Mouse (Mus musculus) lung, adult 18-20 months (tissue): ENCODE measurements at regions not wholly inside any gene's neighbourhood (a gene's known extent, or its start where the extent isn't known, plus 50 kb on each side); places are given as distances from the start of the nearest gene placed in this dataset.
A peak's percentile ranks its signal among the peaks of the same experiment; 100 is the strongest.

ENCODE experiments used
- DNase-seq, 2 experiments: peaks; one replicate each; pipeline ENCODE4 v3.0.0; 2022; ENCODE audit warnings: mixed read lengths in 2 of 2

DNA sequence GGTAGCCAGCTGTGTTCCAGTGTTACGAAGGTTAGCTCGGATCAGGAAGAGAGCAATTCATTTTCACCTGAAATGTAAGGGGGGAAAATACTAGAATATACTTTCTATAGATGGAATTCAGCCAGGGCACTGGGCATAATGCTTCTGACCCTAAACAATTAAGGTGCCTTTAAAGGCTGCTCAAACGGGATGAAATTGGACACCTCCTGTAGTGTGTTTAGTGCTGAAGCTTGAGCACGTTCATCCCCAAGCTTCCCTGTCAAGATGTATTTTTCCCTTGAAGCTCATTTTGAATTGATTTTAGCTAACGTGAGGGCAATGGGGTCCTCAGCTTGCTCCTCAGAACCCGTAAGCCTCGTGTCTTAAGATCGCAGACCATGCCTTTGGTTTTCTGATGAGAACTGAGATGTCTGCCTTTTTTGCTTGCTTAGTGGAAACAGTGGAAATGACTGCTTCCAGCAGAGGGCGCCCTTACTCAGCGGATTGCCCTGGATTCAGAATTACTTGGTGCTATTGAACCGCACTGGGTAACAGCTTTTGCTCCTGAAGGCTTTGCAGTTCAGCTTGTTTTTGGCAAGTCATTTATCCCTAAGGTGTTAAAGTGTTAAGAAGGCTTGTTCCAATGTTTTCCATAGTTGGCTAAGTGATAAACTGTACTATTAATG is 74.6 kb upstream of the Fermt1 start:
- peak; percentile 22 to 24 for DNase-seq

DNA sequence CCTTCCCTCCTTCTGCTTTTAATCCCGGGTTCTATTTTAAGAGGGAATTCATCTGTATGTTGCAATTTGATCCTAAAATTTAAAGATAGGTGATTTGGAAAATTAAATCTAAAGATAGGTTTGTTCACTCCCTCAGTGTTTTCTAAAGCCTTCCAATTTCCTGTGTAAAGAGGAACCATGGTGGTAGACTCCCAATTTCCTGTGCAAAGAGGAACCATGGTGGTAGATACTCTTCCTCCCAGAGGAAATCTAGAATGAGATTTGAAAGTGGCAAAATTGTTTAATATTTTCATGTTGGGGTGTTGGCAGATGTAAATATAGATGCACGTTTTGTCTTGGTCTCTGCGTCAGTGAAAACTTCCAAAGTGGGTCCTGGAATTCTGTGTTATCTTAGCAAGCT is 75.5 kb upstream of the Fermt1 start:
- no peak for DNase-seq

DNA sequence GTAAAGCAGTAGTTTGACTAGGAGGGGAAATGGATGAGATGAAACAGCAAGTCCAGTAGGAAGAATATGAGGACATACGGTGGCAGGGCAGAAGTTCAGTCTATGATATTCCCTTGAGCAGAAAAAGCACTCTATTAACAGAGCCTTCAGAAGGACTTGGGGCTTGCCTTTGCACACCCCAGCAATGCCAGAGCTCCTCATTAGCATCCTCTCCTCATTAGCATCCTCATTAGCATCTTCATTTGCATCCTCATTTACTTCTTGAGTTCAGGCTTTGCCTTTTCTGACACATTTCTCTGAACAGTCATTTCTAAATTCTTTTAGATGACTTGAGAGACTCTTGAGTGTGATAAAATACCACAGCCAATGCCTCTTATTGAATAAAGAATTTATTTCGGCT is 81.3 kb upstream of the Fermt1 start:
- no peak for DNase-seq

DNA sequence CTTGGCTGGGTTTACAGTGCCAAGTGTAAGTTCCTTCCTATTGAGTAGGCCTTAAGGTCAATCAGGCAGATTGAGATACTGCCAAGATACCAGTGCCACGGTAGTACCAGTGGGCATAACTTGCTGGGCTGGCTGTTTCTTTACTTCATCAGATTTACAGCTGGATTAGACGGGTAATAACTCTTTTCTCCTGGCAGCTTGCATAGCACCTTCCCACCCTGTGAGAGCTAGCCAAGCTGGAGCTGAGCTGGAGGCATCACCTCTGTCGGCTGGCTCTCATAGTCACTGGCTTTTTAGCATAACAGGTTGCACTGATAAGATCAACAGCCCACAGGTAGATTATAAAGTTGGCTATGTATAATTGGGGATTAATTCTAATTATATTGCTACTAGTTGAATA is 89.7 kb upstream of the Fermt1 start:
- no peak for DNase-seq

DNA sequence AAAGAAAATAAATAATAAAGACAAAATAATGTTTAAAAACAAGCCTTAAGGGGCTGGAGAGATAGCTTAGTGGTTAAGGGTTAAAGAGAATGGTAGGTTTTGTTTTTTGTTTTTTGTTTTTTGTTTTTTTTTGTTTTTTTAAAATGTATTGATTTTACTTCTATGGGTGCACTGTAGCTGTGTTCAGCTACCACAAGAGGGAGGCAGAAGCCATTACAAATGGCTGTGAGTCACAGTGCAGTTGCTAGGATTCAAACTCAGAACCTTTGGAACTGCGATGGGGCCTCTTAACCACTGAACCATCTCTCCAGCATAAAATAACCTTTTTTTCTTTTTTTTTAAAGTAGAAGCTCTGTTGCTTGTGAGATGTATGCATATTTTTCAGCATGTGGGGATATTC is 95.0 kb upstream of the Fermt1 start:
- no peak for DNase-seq

DNA sequence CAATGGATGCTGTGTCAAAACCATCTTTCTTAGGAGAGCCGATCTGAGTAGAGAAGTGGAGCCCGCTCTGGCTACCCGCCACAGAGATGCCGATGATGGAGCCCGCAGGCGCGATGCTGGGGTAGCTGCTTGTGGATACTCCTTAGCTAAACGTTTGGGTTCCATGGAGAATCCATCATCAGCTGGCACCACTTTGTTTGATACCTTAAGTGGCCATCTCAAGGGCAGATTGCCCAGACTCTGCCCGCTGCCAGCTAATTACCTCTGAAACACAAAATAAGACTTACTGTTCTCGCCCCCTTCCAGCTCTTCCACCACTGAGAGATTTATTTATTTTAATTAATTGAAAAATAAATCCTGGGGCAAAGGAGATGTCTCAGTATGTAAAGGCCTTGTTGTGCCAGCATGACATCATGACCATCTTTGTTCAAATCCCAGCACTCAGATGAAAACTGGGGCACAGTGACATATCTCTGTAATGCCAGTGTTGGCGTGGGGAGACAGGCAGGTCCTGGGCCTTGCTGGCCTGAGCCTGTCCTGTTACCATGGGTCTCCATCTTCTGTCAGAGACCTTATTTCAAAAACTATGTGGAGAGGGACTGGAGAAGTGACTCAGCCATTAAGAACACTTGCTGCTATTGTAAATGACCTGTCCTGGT is 132.1 kb upstream of the Fermt1 start:
- DNase-seq, result no peak

DNA sequence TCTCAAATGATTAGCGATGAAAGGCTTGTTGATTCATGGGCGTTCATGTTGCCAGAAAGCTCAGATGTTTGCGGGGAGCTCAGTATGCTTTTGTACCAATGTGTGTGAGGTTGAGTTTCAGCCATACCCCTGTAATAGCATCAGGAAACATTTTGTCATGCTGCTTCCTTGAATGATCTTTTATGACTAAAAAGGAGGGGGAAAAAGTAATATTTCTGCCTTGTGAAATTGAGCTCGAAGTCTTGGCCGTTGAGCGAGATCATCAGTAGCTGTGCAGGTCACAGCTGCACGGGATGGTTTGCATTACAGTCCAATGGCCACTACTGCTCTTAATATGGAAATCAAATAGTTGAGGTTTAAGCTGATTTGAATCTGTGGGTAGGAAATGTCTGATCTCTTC is 145.3 kb upstream of the Fermt1 start:
- DNase-seq, result no peak

DNA sequence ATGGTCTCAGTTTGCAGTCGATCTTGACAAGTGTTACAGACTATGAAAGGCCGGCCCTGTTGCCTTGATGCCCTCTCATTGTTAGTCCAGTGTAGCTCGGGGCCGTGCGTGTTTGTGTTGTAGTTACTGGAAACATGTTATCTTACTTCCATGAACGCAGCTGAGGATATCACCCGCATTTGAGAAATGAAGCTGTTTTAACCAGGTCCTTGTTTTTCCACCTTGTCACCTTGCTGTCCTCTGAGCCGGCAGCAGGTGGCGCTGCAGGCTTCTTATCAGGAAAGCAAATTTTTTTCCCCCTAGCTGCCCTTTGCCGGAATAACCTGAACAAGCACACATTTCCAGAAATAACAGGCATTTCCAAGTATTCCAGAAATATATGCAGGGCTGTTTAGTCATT is 167.9 kb upstream of the Fermt1 start:
- DNase-seq, result peak; percentile 17 to 24

DNA sequence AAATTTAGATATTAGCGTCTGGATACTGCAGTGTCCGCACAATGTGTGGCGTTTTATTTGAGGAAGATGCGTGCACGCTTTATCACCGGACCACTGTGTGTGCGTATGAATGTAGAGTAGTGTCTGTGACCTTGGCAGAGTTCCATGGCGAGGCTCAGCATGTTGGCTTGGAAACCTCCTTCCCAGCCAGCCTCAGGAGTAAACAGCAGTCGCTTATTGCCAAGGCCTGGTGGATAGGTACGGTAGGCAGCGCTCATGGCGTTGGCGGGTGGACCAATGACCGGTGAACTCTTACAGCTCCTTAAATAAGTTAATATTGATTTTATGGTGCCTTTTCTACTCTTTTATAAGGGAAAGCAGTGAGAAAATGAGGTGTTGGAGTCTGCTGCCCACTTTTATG is 172.9 kb upstream of the Fermt1 start:
- no peak for DNase-seq

DNA sequence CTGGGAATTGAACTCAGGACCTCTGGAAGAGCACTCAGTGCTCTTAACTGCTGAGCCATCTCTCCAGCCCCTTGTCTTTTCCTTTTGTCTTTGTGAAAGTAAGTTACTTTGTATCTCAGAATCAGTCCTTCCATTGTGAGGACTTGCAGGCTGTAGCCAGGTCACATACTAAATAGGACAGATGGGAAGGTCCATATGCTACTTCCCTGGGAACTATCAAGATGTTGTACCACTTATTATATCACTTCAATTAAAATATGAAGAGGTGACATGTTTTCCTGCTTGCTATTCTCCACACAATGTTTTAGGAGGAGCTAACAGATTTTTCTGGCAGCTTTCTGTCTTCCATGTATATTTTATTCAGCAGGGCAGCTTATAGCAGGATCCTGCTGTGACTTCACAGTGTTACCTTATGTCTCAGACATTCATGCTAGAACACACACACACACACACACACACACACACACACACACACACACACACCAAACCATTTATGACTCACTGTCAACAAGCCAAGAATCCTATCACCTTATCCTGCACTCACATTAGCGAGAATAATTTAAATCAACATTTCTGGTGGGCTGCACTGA is 179.6 kb upstream of the Fermt1 start:
- DNase-seq, result no peak

DNA sequence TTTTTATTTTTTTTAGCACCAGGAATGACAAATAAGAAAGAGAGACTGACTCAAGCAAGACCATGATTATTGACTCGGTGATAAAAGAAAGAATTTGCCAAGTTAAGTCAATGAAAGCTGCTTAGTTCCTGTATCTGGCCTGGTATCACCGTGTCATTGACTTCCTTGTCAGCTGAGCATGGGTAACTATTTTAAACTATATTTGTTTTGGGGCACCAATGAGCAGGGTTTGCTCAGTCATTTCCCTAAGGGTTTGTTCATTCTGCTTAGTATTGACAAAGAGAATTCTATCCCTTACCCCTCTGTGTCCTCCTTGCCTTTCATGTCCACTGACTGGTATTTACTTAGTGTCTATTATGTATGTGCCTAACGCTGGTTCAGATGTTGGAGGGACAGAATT is 189.2 kb upstream of the Fermt1 start:
- DNase-seq, result no peak

DNA sequence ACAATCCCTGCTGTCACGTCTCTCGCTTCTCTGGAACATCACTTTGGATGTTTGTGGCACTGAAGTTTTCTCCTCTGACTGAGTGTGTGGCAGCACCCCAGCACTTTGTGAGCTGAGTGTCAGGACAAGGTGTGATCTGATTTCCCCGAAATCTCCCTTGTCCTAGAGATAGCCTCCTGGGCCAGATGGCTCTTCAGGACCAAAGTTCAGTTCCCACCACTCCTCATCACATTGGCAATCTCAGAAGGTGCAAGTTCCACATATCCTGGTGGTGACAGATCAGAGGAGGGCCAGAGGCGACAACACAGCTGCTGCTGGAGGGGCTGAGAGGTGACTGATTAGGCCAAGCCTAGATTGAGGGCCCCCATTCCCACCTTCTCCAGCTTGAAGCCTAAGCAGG is 193.2 kb upstream of the Fermt1 start:
- DNase-seq, result no peak

DNA sequence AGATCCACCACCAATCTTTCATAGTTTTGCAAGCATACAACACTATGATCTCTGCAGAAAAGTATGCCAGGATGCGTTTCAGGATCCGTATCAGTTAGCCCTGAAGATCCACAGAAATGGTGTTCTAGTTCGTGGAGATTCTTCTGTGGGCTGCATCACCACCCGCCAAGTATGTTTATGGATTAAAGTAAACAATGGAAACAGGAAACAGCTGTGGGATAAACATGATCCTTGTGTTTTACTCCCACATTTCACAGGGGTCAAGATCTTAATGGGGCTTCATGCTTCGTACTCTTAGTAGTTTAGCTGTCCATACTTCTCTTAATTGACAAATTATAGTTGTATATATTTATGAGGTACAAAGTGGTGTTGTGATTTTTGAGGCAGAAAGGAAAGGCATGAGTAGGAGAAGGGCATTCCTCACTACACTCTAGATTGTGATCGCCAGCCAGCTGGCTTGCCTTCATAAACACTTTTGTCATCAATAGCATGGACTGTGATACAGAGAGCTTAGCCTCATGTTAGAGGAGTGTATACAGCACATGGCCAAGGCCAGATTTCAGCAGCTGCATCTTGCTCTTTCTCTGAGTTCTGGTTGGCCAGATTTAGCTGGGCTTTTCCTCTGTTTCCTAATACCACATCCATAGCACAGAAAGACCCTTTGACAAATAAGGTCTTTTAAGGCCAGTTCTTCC is 195.8 kb upstream of the Fermt1 start:
- DNase-seq, result peak; percentile 10 to 50

DNA sequence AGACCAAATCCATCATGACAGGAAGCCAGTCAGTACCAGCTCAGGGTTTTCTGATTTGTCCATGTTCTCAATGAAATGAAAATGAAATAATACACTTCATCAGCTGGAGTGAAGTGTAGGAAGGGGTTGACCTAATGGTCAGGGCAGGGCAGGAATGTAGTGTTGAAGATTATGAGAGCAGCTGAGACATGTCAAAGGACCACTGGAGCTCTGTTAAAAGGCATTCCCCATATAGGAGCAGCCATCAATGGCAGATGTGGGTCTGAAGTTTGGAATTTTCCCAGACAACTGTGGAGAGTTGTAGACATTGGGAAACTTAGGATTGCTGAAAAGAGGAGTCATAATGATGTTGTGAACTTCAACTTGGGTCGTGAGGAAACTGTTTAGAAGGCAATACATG is 206.8 kb upstream of the Fermt1 start:
- no peak for DNase-seq

DNA sequence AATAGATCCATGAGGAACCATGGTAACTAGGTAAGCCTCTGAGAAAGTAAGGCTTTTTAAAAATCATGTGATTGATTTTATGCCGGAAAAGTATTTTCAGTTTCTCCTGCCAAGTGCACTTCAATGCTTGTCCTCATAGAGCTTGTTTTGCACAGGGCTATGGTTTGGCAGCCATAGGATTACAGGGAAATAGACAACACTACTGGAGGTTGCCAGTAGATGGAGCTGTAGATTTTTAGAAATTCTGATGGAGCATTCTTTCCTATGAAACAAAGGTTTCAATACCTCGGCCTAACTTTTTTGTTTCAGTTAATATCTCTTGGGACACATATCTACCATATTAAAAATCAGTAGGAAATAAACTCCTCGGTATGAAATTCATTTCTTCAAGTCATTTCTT is 210.8 kb upstream of the Fermt1 start:
- DNase-seq, result peak in 1 of 2 experiments; percentile 13

DNA sequence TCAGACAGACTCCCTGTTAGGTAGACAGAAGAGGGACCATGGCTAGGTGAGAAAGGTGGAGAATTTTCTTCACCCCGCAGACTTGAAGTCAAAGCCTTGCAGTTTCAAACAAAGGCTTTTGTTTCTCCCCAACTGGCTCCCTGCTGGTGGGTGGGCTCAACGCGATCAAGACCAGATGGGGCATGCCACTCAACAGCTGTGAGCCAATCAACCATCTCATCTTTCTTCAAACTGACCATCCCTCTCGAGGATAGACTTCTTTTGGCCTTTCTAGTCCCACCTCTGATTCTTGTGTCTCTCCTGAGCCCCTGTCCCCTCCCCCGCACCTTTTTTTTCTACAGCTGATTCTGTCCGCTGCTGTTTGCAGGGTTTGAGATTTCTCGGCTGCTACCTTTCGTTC is 212.5 kb upstream of the Fermt1 start:
- DNase-seq, result no peak

DNA sequence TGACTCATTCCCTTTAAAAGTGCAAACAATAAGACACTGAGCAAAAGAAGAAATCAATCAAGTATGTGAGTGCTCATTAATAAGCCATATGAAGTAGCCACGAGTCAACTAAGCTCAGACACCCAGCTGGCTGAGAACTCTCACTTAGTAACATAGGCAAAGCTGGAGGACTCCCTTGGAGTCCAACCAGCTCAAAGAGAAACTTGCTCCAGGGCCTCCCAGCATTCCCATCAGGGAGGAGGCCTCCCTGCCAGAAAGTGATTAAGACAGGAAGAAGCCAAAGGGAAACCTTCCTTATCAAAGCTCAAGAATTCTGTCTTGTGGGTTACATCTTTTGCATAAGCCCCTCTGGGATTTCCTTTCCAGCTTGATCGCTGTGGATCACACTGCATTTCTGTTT is 213.7 kb upstream of the Fermt1 start:
- DNase-seq, result no peak

DNA sequence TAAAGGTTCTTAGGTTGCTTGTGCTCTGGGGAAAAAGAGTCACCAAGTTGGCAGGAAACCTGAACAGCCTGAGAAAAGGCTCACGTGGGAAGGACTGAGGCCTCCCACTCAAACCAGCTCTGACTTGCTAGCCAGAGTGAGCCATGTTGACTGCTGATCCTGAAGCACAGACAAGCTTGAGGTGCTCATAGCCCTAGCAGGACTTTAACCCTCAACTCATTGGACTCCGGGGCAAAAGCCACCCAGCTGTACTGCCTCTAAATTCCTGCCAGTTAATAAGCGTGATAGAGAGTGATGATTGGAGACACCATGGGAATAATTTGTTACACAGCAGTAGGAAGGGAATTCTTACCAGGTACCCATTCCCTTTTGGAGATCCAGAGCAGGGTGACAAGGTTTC is 230.7 kb upstream of the Fermt1 start:
- no peak for DNase-seq

DNA sequence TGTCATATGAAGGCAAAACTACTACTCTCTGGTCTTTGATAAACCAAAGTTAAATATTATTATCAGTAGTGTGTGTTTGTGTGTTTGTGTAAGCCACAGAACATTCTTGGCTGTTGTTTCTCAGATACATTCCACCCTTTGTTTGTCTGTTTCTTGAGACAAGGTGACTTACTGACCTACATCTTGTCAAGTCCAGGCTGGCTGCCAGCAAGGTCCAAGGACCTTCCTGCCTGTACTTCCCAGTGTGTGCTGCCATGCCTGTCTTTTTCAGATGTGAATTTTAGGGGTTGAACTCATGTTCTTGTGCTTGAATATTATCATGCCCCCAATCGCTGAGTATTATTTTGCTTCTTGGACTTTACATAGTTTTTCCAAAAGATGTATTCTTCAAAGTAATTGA is 235.5 kb upstream of the Fermt1 start:
- no peak for DNase-seq

DNA sequence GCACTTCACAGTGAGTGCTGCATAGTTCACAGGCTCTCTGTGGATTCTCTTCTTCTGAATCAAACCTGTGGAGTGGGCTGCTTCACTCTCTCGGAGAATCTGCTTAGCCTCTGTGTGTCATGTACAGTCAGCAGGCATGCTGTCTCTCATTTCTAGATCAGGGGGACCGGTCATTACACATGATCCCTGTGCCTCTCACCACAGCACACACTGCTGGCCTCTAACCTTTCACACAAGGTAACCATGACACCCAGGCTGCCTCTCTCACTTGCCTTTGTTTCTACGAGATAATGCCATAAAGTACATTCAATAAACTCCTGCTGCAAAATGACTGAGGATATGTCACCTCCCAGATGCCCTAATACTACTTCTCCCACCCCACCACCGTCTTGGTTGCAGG is 237.2 kb upstream of the Fermt1 start:
- DNase-seq, result no peak

DNA sequence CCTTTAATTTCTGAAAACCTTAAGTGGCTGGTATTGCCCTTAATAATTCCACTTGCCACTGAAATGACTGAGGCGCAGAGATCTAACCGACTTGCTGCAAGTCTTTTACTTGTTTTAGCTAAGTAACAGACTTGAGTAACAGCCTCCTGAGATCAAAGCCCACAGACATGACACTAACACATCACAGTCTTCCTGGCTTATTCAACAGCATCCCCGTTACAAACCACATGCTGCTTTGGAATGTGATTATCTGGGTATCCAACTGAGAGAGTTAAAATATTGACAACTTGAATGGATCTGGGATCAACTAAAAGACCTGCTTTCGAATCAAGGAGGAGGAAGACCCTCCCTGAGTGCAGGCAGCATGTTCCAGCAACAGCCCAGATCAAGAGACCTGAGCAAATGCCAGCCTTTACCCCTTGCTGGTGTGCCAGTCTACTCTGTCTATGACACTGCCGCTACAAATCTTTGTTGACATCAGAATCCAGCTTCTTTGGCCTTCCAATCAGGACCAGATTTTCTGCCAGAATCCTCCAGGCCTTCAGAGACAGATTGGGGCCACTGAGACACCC is 258.7 kb upstream of the Fermt1 start:
- no peak for DNase-seq

DNA sequence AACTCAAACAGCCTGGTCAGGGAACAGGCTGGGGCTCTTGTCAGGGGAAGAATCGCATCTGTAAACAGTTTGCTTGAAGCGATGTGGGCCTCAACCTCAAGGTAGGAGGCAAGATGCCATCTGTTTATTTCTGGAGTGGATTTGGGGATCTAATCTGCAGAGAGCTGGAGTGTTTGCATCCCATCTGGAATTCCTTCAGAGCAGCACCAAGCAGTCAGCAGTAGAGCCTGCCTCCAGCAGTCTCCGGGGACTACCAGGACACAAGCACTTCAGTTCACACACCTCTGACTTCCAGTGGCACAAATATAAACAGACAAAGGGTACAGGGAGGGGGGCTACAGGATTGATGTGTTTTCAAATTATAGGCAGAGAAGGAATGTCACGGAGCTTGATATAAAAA is 262.8 kb upstream of the Fermt1 start:
- peak; percentile 2 to 3 for DNase-seq

DNA sequence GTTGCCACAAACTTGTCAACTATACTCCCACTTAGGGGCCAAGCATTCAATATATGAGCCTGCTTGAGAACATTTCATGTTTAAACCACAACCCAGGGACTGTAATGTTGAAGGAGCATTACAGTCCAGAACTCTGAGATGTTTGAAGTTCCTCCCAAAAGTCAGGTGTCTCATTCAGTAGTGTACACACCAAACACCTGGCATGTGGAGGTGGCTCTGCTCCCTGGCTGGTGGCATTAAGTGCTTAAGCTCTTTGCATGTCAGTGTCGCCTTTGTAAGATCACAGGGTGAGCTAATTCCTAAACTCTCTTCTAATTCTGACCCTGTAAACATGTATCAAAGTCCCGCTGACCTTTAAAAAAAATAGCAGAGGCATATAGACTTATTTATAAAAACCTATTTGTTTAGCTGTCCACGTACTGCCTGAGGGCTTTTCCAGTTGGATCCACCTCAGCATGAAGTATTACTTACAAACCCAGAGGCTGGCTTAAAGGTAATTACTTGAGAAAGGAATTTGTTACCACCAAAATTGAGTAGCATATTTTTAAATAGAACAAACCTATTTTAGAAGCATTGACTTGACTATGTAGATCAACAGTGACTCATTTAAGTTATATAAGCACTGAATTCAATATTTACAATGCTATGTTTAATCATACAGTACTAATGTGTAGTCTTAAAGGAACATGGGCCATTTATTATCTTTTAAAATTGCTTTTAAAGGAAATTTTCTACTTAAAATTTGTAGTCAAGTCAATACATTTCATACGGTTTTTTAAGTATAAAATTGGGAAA is 276.3 kb upstream of the Fermt1 start:
- no peak for DNase-seq
